Mouse (Mus musculus) right cerebral cortex, postnatal 25 days (tissue): ENCODE data around the gene Atp1a3.
A peak's percentile ranks its signal among the peaks of the same experiment; 100 is the strongest.
"Not testable (repeated sequence)": the region's sequence is repeated elsewhere in the genome, so short reads cannot be mapped to it uniquely, and the experiment has no call there.

Experiments
- DNase-seq: peaks from one replicate; pipeline ENCODE4 v3.0.0; 2022

Atp1a3 gene

DNA sequence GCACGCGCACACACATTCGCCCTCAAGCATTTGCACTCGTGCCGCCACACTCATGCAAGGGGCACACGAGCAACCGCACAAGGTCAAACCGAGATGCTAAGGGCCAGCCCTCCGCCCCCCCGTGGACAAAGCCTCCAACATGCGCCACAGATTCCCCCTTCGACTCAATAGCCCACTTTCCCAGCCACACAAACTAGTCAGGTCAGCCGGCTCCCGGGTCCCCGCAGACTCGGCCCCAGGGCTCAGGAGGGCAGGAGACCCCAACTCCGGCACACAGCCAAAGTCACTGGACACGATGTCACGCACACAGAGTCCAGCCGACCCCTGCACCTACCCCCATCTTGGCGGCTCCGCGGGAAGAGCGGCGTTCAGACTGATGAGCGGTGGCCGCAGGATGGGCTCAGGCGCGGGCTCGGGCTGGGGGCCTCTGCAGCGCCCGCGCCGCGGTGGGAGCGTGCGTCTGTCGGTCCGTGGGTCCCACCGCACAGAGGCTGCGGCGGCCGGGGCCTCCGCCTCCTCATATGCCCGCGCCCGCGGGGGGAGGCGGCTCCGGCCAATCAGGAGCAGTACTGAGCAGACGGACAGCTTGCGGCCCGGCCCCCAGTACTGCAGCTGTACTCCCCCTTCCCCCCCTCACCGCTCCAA, at the start of gene Atp1a3:
Gene Atp1a3, minus strand, starts transcription at position 538 of the 645 bp plus-strand sequence.
- DNase-seq = peak; percentile 87

DNA sequence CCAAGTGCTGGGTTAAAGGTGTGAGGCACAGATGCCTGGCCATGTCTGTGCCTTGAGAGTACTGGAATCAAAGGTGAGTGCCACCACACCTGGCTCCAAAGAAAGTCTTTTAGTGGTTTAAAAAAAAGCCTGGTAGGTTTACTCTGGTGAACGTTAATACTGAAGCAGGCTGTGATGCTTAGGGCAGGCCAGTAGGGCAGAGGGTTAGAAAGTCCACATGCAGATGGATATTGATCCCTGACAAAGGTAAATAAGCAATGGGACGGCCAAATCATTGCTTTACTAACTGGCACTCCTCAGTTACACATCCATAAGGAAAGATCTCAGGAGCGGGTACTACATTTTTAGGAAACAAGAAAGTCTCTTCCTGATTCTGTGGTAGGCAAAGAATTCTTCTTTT, 46.8 kb upstream of the Atp1a3 start:
- DNase-seq = no peak

DNA sequence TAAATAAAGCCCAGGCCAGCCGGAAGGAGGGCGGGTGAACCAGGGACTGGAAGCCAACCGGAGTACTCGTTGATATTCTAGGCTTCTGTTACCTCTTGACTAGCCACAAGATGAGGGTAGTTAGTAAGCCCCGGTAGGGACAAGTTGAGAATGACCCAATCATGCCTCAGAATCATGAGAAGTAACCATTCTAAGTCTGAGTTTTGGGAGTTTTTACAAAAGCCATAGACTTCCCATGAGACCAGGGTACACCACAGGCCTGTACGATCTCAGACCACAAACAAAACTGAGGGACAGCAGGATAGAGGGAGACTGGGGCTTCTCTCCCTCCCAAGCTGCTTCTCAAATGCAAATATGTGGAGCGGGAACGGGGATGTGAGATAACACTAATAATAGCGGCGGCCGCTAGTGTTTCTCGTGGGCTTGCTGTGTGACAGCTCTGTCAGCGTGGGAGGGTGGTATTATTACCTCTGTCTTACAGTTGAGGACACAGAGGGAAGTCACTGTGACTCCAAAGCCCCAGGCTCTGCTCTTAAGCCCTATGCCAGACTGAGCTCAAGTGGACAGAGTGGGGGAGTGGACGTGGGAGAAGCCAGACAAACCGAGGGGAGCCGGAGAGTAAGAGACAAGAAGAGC, 43.7 kb upstream of the Atp1a3 start:
- no peak for DNase-seq

DNA sequence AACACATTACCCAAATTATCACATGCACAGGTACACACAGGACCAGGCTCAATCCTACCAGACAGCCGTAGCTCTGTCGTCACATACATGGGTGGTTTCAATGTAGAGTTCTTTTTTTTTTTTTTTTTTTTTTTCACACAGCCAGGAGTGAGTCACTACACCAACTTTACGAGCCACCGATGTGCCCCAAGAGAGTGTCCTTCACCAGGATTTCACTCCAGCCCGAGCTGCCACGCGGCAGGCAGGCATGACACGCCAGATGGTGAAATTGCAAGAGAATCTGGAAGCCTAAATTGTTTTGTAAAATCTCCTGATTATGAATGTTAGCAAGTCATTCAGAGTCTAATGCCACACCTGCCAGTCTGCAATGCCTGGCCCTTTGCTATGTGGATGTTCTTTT, 41.6 kb upstream of the Atp1a3 start:
- DNase-seq = peak; percentile 51

DNA sequence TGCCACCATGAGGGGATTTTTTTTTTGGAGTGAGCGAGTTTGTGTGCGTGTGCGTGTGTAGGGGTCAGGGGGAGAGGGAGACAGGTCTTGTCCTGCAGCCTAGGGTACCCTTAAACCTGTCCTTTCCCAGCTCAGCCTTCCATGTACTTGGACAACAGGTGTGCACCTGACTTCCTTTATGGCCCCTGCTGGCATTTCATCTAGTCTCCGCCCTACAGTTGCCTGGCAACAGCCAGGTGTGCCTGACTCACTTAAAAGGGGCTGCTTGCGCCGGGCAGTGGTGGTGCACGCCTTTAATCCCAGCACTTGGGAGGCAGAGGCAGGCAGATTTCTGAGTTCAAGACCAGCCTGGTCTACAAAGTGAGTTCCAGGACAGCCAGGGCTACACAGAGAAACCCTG, 38.8 kb upstream of the Atp1a3 start:
- DNase-seq = not testable (repeated sequence)

DNA sequence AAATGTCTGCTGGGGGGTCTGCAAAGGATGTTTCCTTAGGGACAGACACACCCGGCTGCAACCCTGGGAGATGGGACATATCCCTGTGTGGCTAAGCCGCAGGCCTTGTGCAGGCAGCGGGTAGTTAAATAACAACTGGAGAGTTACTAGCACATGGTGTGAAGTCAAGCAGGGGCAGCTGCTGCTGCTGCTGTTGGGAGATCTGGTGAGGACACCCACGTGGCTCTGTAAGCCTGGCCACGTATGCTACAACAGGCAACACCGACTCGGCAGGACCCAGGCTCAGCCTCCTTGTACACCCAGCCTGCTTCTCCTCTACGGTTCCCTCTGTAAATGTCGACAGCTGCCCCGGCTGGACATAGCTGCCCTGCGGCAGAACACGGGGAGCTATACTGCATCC, 36.2 kb upstream of the Atp1a3 start:
- peak; percentile 29 for DNase-seq

DNA sequence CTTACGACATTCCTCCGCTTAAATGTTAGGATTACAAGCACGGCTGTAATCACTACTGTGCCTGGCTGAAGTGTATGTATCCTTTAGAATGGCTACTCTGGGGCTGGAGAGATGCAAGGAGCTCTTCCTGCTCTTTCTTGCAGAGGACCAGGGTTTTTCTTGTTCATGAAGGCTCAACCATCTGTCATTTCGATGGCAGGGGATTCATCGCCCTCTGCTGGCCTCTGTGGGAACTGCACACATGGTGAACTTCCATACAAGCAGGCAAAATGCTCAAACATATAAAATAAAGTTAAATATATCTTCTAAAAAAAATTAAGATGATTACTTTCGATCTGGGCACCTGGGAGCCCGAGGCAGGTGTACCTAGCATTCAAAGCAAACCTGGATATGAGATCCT, 30.2 kb upstream of the Atp1a3 start:
- peak; percentile 72 for DNase-seq

DNA sequence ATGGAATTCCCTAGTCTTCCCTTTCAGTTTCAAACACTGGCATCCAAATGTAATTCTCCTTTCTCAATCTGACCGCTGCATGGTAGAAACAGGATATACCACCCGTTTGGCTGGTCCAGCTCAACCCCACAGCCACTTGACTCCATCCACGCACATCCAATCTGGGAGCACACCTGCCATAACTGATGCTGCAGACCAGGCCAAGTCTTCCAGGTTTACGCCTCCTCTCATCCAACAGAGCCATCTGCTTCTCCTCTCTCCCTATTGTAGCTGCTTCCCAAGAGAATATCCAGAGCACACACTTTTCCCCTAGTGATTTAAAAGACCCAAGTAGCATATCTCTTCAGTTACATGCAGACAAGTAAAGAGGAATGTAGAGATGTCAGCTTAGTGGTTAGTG, 29.0 kb upstream of the Atp1a3 start:
- peak; percentile 56 for DNase-seq

DNA sequence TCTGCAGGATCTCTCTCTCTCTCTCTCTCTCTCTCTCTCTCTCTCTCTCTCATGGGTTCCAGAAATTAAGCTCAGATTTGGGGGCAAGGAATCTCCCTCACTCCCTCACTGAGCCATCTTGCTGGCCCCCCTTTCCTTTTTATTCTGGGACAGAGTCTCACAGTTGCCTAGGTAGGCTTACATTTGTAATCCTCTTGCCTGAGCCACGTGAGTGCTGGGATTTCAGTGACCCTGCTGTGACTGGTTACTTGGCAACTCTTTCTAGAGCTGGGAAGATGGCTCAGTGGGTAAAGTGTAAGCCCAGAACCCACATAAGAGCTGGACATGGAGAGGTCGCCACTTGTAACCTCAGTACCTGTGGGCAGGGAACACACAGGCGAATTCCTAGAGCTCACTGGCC, 25.8 kb upstream of the Atp1a3 start:
- no peak for DNase-seq

DNA sequence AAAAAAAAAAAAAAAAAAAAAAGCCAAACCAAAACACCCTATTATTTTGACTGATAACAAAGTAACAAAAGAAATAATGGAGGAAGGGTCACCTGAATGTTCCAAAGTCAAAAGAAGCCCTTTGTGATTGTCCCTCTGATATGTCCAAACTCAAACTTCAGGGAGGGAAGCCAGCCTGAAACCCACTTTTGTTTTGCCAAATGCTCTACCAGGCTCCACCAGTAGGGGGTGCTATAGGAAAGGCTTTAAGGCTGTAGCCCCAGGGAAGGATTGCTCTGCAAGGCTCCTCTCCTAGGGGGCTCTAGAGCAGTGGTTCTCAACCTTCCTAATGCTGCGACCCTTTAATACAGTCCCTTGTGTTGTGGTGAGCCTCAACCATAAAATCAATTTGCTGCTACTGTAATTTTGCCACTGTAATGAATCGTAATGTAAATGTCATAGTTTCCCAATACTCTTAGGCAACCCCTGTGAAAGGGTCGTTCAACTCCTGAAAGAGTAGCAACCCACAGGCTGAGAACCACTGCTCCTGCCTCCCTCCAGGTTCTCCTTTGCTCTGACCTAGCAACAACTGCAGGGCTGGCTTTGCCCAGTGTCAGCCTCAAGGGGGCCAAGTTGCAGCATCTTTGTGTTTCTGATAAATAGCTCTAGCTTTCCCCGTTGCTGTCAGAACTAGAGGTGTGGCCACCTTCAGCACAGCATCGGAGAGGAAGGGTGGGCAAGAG, 24.4 kb upstream of the Atp1a3 start:
- peak; percentile 59 for DNase-seq

DNA sequence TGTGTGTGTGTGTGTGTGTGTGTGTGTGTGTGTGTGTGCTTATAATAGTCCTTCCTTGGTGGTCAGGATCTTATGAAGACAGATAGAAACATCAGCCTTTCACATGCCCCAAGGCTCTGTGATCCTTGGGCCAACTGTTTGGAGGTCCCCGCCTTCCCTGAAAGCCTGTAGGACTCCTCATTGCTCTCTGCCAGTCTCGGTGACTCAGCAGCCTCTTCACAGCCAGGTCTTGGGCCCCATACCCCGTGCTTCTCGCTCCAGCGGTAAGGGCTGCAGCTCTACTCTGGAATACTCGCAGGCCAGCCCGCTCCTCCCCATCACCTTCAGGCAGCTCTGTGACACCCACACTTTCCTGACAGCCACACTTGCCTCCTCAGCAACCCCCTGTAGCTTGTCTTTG, 20.7 kb upstream of the Atp1a3 start:
- no peak for DNase-seq

DNA sequence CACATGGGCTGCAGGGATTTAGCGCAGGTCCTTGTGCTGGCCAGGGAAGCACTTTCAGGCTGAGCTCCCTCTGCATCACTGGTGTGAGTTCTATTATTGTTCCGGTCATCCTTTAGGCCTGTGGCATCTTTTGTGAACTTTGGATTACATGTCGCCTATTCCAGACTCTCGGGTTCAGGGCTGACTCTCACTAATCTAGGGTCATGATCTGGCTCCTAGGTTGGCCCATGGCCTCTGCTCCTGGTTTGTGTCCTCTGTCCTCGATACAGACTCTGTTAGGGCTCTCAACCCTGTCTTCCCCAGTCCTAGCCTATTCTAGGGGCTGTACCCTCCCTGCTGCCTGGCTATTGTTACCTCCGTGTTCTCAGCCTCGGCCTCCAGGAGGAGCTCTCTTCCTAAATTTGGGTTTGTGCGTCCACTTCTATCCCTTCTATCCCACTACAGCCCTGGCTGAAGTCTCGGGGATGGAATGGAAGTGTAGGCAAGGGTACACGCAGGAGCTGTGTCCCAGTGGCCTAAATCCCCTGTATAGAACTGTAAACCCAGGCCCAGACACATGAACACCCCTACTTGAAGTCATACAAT, 20.2 kb upstream of the Atp1a3 start:
- no peak for DNase-seq

DNA sequence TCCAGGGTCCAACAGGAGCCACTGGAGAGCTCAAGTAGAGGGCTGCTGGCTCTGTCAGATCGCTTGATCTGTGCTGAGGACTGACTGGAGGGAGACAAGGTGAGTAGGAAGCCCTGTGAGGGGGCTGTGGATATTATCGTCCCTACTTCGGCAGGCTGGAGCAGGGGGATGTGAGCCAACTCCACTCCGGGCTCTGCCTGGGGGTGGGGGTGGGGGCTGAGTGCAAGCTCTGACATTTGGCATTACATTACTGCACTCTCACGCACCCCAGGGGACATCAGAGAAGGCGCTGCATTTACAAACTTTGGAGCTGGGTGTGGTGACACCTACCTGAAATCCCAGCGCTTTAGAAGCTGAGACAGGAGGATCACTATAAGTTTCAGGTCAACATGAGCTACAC, 5.8 kb upstream of the Atp1a3 start:
- no peak for DNase-seq

DNA sequence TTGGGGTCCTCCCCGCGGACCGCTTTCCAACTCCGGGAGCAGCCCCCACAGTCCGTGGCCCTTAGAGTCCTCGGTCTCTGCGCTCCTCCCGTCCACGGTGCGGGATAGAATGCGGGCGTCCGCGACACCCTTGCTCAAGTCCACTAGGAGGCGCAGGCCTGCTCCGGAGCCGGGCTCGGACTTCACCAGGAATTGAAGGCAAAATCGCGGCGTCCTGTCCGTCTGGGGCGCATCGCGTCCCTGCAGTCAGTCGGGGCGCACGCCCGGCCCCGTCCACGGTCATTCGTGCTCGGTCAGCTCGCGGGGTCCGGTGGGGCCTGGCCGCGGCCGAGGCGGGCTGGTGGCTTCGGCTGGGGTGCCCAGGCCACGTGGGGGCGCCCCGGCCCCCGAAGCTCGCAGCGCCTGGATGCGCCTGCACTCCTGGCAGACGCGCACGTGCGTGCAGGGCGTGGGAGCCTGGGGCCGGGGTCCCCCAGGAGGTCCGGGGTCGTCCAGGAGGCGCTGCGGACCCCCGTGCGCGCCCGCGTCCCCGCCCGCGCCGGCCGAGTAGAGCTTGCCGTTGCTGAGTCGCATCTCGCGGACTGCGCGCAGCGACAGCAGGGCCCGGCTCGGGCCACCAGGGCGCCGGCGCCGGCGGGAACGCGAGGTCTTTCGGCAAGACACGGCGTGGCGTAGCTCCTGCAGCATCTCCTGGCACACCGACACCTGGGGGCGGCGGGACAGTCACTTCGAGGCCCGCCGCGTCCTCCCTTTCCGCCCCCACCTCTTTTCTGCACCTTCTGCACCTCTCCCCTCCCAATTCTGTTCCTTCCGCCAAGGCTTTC, 4.5 kb upstream of the Atp1a3 start:
- peak; percentile 76 for DNase-seq

DNA sequence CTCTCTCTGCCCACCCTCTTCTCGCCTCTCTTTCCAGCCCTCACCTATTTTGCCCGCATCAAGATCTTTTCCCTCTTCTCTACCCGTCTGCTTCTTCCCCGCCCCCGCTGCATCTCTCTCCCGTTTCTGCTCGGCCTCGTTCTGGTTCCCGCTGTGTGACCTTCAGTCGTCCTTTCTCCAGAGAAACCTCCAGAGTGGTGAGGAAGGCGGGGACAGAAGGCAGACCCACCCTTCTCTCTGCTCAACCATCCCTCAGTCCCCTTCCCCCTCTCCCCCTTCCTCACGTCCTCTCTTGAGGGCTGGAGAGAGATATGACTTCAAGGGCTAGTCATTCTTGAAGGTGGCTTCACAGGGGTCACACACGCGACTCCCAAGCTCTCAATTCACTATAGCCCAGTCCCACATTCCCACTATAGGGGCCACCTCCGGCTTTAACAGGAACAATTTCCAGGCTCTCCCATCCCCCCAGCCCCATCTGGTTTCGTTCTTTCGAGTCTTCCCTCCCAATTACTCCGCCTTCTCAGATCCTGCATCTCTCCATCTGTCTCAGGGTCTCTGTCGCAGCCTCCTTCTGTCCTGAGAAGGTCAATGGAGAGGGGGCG, 3.4 kb upstream of the Atp1a3 start:
- peak; percentile 73 for DNase-seq

DNA sequence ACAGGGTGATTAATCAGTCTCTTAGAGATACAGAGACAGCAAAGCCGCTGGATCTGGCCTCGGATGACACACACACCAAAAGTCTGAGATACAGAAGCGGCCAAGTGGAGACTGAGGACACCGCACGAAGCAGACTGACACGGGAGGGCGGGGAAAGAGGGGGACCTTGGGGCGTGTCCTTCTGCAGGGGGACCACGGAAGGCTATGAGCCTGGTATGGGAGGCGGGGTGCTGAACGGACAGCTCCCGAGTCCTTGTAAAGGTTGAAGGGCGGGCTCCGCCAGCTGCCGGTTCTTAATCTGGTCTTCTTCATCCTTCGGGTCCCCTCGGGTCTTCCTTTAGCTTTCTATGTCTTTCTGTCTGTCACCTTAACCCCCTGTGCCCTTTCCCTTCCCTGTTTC, 2.9 kb upstream of the Atp1a3 start:
- DNase-seq = no peak

DNA sequence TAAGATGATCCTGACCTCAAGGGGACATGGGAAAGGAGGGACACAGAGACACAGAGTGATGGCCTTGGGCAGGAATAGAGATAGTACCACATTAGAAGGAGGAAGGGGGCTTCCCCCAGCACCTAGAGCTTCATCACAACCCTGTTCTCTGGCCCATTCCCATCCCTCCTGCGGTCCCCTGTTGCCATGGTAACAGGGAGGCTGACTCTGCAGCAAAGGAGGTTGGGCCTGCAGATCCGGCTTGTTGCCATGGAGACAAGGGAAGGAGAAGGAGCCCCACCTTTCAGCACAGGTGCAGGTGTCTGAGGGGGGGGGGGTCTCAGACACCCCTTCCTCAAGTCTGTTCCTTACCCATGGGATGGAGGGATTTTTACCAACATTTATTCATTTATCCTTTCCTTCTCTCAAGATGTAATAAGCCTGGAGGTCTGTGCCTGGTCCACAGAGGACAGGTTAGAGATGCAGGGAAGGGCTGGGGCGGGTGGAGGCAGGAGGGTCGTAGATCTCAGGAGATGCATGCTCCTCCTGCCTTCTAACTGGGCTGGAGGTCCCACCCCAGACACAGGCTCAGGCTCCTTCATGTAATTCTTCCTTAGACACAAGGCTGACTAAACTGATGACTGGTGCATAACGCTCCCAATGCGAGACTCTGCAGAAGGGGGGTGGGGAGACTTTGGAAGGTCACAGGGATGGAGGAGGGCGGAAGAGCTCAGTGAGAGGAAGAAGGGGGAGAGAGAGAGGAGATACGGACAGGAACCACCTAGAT, 2.0 kb upstream of the Atp1a3 start:
- DNase-seq = peak; percentile 78

DNA sequence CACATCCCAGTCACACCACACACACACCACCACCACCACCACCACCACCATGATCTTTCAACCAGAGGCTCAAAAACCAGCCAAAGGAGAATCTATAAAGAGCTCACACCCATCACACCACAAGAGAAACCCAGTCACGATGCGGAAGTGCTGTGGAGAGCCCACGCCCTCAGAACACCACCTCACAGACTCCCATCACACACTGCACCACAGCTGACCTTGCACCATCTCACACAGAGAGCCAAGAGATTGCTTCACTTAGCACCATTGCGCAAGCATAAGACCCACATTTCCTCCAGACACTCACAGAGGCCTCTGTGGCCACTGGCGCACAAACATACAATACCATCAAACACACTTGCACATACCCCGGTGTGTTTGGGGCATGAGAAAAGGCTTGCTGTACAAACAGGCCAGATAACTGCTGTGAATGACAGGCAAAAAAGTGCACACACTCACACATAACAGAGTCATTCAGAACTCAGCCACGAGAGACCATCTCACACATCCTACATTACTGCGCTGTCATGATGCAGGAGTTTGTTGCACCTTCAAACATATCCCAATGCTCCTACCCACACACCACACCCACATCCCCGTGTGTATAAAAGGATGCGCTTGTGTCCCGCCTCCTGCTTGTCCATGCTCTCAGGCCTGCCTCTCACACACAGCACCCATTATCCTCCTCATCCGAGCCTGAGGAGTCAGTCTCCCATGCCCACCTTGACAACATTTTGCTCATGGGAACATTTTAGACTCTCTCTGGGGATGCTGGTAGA, 1.0 kb upstream of the Atp1a3 start:
- DNase-seq = peak; percentile 80

DNA sequence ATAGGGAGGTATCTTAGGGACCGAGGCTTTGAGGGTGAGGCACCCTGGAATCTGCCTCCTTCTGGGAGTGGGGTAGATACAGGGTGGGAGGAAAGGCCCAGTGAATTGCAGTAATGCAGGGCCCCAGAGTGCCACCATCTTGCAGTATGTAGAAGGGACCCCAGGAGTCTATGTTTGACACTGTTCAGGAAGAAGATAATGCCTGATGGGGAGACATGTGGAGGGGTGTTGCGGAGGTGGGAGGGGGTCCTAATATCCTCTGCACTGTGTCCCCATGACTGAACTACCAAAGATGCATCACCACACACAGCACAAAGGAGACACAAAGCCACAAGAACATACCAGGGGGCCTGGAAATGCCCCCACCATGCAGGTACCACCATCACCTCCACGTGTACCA, 413 bp upstream of the Atp1a3 start:
- no peak for DNase-seq

DNA sequence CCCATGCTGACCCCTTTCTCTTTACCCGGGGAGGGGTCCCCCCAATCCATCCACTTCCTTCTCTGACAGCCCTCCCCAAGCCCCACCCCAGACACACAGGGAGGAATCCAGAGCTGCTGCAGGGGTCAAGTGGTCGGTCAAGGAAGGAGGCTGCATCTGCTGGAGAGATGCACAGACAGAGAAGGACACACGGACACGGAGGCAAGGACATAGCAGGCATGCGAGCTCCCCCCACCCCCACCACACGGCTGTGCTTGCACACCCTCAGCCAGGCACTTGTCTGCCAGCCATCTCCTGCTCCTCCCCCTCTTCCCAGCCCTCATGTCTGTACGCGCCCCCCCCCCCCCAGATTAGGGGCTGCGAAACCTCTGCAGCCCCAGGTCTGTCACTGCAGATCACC, 952 bp downstream of the Atp1a3 start:
- no peak for DNase-seq

DNA sequence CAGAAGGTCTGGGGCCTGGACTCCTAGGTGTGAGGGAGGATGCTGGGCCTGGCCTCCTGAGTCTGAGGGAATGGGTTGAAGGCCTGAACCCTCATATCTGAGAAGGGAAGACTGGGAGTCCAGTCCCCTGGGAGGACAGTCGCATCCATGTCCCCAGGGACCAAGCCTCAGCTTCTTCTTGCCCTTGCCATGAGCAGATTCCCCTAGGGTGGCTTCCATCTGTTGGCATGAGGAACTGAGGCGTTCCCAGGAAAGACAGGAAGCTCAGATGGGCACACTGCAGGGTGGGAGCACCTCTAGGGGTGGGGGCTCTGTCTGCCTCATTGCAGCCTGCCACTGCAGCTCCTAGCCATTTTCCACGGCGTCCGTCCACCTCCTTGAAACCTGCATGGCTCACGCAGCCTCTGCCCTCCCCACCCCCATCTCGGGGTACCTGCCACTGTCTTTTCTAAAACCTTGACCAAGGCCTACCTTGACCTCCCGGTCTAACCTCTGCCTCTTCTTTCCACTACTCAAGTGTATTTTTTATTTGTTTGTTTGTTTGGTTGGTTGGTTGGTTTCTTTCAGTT, 1.9 kb downstream of the Atp1a3 start:
- no peak for DNase-seq
